Comparison of ENCODE assay signal across 27 mouse cellular contexts in the genomic region with DNA sequence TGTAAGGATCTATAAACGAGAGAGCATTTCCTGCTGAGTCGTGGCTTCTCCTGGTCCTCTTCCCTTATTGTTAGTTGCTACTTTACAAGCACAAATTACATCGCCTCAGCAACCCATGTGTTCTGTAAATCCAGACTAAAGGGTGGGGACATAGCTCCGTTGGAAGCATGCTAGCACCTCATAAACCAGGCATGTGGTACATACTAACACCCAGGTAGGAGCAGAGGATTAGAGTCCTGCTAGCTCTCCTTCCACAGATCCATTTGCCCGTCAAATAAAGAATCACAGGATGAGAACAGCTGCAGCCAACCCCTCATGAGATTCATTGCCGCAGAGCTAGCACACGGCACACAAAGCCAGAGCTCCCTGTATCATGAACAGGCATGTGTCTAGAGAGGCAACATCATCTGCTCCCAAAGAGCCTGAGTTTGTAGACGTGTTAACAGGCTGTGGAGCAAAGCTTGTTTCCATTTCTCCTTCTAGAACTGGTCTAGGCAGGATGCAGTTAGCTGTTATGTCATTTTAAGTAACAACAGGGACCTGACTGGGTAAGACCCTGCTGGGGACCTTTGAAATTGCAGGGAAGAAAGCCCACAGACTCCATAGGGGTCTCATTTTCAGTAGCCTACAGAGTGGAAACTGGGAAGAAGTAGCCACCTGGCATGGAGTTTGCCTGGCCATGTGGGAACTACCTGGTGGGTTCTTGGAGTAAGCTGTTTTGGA. TPM values are rescaled to one million over a fixed set of nuclear protein-coding genes. Genes with fewer than 3 reads are reported as not detected.
DNase-seq lines count a peak whose midpoint lies in the region; ATAC-seq lines count a peak whose summit lies in the region.
"Had no signal": no experiment of that assay in that cellular context is flagged by ENCODE, and none has a peak within 500 bp of the region (broad histone marks: within the 10 kb centered on the region; RNA-seq: fewer than 3 reads in every experiment).

No protein-coding gene starts in this region.

- no peak overlapping the region for H3K27ac ChIP-seq in heart, embryonic 10.5 days
- no peak overlapping the region for H3K27ac ChIP-seq in neural tube, embryonic 15.5 days (replicated peaks)
- H3K27ac ChIP-seq in limb, embryonic 13.5 days: no peak overlapping the region
- H3K27ac ChIP-seq: embryonic facial prominence, embryonic 10.5 days; heart, embryonic 13.5 days; hindbrain, embryonic 15.5 days; macrophage; stomach, embryonic 15.5 days had no signal

- no peaks in the 10 kb centered on the region for H3K36me3 ChIP-seq in heart, embryonic 10.5 days
- H3K36me3 ChIP-seq in neural tube, embryonic 15.5 days: no peaks in the 10 kb centered on the region
- H3K36me3 ChIP-seq in limb, embryonic 13.5 days: no peaks in the 10 kb centered on the region
- H3K36me3 ChIP-seq: embryonic facial prominence, embryonic 10.5 days; heart, embryonic 13.5 days; hindbrain, embryonic 15.5 days; stomach, embryonic 15.5 days had no signal

- H3K4me1 ChIP-seq in heart, embryonic 10.5 days: no peaks in the 10 kb centered on the region
- H3K4me1 ChIP-seq in neural tube, embryonic 15.5 days: no peaks in the 10 kb centered on the region
- peaks cover 11% of the 10 kb centered on the region for H3K4me1 ChIP-seq in limb, embryonic 13.5 days
- H3K4me1 ChIP-seq: heart, embryonic 13.5 days; hindbrain, embryonic 15.5 days; stomach, embryonic 15.5 days had no signal

- no peak overlapping the region for H3K9ac ChIP-seq in neural tube, embryonic 15.5 days (replicated peaks)
- H3K9ac ChIP-seq in limb, embryonic 13.5 days: no peak overlapping the region
- H3K9ac ChIP-seq: heart, embryonic 13.5 days; hindbrain, embryonic 15.5 days; liver, postnatal 0 days; stomach, embryonic 15.5 days had no signal

- H3K4me3 ChIP-seq in heart, embryonic 10.5 days: no peak overlapping the region
- H3K4me3 ChIP-seq in neural tube, embryonic 15.5 days (replicated peaks): no peak overlapping the region
- no peak overlapping the region for H3K4me3 ChIP-seq in limb, embryonic 13.5 days
- H3K4me3 ChIP-seq: embryonic facial prominence, embryonic 10.5 days; heart, embryonic 13.5 days; hindbrain, embryonic 15.5 days; stomach, embryonic 15.5 days had no signal

- H3K9me3 ChIP-seq in heart, embryonic 10.5 days: no peaks in the 10 kb centered on the region
- H3K9me3 ChIP-seq in neural tube, embryonic 15.5 days (replicated peaks): no peaks in the 10 kb centered on the region
- no peaks in the 10 kb centered on the region for H3K9me3 ChIP-seq in limb, embryonic 13.5 days
- H3K9me3 ChIP-seq: embryonic facial prominence, embryonic 10.5 days; heart, embryonic 13.5 days; hindbrain, embryonic 15.5 days; stomach, embryonic 15.5 days had no signal

- no peak overlapping the region for H3K4me2 ChIP-seq in neural tube, embryonic 15.5 days
- H3K4me2 ChIP-seq in limb, embryonic 13.5 days (replicated peaks): no peak overlapping the region
- H3K4me2 ChIP-seq: heart, embryonic 13.5 days; hindbrain, embryonic 15.5 days; liver, embryonic 11.5 days; stomach, embryonic 15.5 days had no signal

- WGBS in heart, embryonic 10.5 days: 63% methylated on average over 8 of the region's 8 CpGs
- 50% methylated on average over 8 of the region's 8 CpGs for WGBS in neural tube, embryonic 15.5 days
- 15% methylated on average over 8 of the region's 8 CpGs for WGBS in limb, embryonic 13.5 days

- no peak for ATAC-seq in neural tube, embryonic 15.5 days (ENCODE audit: low FRiP score)
- ATAC-seq in limb, embryonic 13.5 days (ENCODE audit: low FRiP score, low read depth): peak; percentile 81
- ATAC-seq: intestine, embryonic 16.5 days; liver, postnatal 0 days; lung, postnatal 0 days; midbrain, embryonic 16.5 days had no signal

- peak; percentile 48 to 50 for DNase-seq in cerebellum, postnatal 10 days
- no peak for DNase-seq in cerebellum, adult 9-11 months
- peak; percentile 45 for DNase-seq in heart, embryonic 10.5 days (ENCODE audit: low spot score)
- no peak for DNase-seq in heart, postnatal 4 days
- DNase-seq in neural tube, embryonic 10.5 days (ENCODE audit: extremely low spot score, low spot score): peak; percentile 11
- DNase-seq in right cerebral cortex, adult 2 months (ENCODE audit: low spot score in 2 of 2): no peak
- DNase-seq: adrenal gland, adult 2 months; cerebellum, adult 11-12 months; cerebellum, postnatal 36 days; gastrocnemius, postnatal 10 days; heart, postnatal 14 days; kidney, adult 9 months; kidney, postnatal 36 days; liver, postnatal 0 days; right cerebral cortex, postnatal 4 days; thymus, postnatal 25 days had no signal

- H3K27me3 ChIP-seq in heart, embryonic 10.5 days (ENCODE audit: insufficient read depth, poor library complexity, severe bottlenecking): no peaks in the 10 kb centered on the region
- H3K27me3 ChIP-seq in neural tube, embryonic 15.5 days (replicated peaks): no peaks in the 10 kb centered on the region
- H3K27me3 ChIP-seq in limb, embryonic 13.5 days: no peaks in the 10 kb centered on the region
- H3K27me3 ChIP-seq: heart, embryonic 13.5 days; hindbrain, embryonic 15.5 days; stomach, embryonic 15.5 days had no signal

RNA-seq across cellular contexts. Expression of a gene that starts 15.0 kb away (rescaled TPM):
- 2.2 and 3.8 TPM in 2 replicates for polyA plus RNA-seq in heart, embryonic 10.5 days (2016; fragmentation: Nextera tagmentation; extraction: Ambion mirVana)
- 1 to 10 TPM; 7.0 to 7.1 TPM for total RNA-seq in heart, postnatal 4 days (2021)
- polyA plus RNA-seq in neural tube, embryonic 15.5 days (2015; fragmentation: Nextera tagmentation; extraction: Ambion mirVana): 2.5 and 15.1 TPM in 2 replicates
- polyA plus RNA-seq in limb, embryonic 13.5 days (2015; fragmentation: Nextera tagmentation; extraction: Ambion mirVana): 4.6 and 5.5 TPM in 2 replicates

RNA-seq across cellular contexts. Expression of a gene that starts 40.5 kb away (rescaled TPM):
- polyA plus RNA-seq in heart, embryonic 10.5 days (2016; fragmentation: Nextera tagmentation; extraction: Ambion mirVana): 3.7 and 6.9 TPM in 2 replicates
- total RNA-seq in heart, postnatal 4 days (2021): 10 to 100 TPM; 85.0 to 86.7 TPM
- polyA plus RNA-seq in neural tube, embryonic 15.5 days (2015; fragmentation: Nextera tagmentation; extraction: Ambion mirVana): 0.03 TPM in 1 of 2 replicates, not detected in the other
- polyA plus RNA-seq in limb, embryonic 13.5 days (2015; fragmentation: Nextera tagmentation; extraction: Ambion mirVana): 0.08 and 0.15 TPM in 2 replicates
- polyA plus RNA-seq: hindbrain, embryonic 15.5 days; intestine, embryonic 16.5 days; liver, embryonic 11.5 days; liver, postnatal 0 days had no signal

Comparison
In these comparisons a context has a peak if more than half of its experiments do, and no peak if none do; other contexts are left out.
1. DNase-seq: peak in cerebellum, postnatal 10 days (2 of 2), heart, embryonic 10.5 days (single experiment) and neural tube, embryonic 10.5 days (single experiment); none in cerebellum, adult 9-11 months (single experiment), heart, postnatal 4 days (single experiment) and right cerebral cortex, adult 2 months (0 of 2).